Mouse (Mus musculus): ENCODE results near the gene Sept11. TPM values are rescaled to one million over a fixed set of nuclear protein-coding genes. Genes with fewer than 3 reads are reported as not detected.

The Sept11 gene
- total RNA-seq, 2 experiments from 2014 or later, result 204 to 212 TPM

- DNase-seq, result peak; percentile 32
- intact Hi-C loops (cut with DNase I), result no loop called here
These were observed 646 bp downstream of the Sept11 start for GRCm38 (mm10) chr5:93093638-93094527.

GRCm38 (mm10) chr5:93095301-93095700 is 2.1 kb downstream of the Sept11 start:
- intact Hi-C loops (cut with DNase I), result loop anchor here (5.0 kb wide), 1 partner anchor 47 kb away; no protein-coding TSS in a partner anchor
- no peak for DNase-seq

GRCm38 (mm10) chr5:93097204-93097906 is 4.1 kb downstream of the Sept11 start:
- no peak for DNase-seq
- intact Hi-C loops (cut with DNase I), result loop anchor here (5.0 kb wide), 1 partner anchor 45 kb away; no protein-coding TSS in a partner anchor

- intact Hi-C loops (cut with DNase I), result loop anchor here (5.0 kb wide), 1 partner anchor 44 kb away; no protein-coding TSS in a partner anchor
- DNase-seq, result no peak
These were observed 5.0 kb downstream of the Sept11 start for GRCm38 (mm10) chr5:93098219-93098618.

GRCm38 (mm10) chr5:93098811-93099210 is 5.6 kb downstream of the Sept11 start:
- intact Hi-C loops (cut with DNase I), result loop anchor here (5.0 kb wide), 1 partner anchor 43 kb away; no protein-coding TSS in a partner anchor
- no peak for DNase-seq

GRCm38 (mm10) chr5:93100906-93101305 is 7.7 kb downstream of the Sept11 start:
- intact Hi-C loops (cut with DNase I), result no loop called here
- no peak for DNase-seq

- DNase-seq, result no peak
- intact Hi-C loops (cut with DNase I), result no loop called here
These were observed 8.1 kb downstream of the Sept11 start for GRCm38 (mm10) chr5:93101371-93101791.

GRCm38 (mm10) chr5:93103603-93104002 is 10.4 kb downstream of the Sept11 start:
- DNase-seq, result no peak
- intact Hi-C loops (cut with DNase I), result no loop called here

- intact Hi-C loops (cut with DNase I), result no loop called here
- no peak for DNase-seq
These were observed 12.0 kb downstream of the Sept11 start for GRCm38 (mm10) chr5:93104987-93105823.

- no peak for DNase-seq
- intact Hi-C loops (cut with DNase I), result no loop called here
These were observed 12.8 kb downstream of the Sept11 start for GRCm38 (mm10) chr5:93106048-93106447.

GRCm38 (mm10) chr5:93108703-93109102 is 15.5 kb downstream of the Sept11 start:
- intact Hi-C loops (cut with DNase I), result no loop called here
- no peak for DNase-seq

- intact Hi-C loops (cut with DNase I), result no loop called here
- DNase-seq, result no peak
These were observed 16.3 kb downstream of the Sept11 start for GRCm38 (mm10) chr5:93109555-93109954.

- no peak for DNase-seq
- intact Hi-C loops (cut with DNase I), result no loop called here
These were observed 19.1 kb downstream of the Sept11 start for GRCm38 (mm10) chr5:93112290-93112689.

- DNase-seq, result no peak
- intact Hi-C loops (cut with DNase I), result no loop called here
These were observed 20.3 kb downstream of the Sept11 start for GRCm38 (mm10) chr5:93113517-93113916.

- DNase-seq, result no peak
- intact Hi-C loops (cut with DNase I), result no loop called here
These were observed 21.3 kb downstream of the Sept11 start for GRCm38 (mm10) chr5:93114515-93114914.

GRCm38 (mm10) chr5:93115059-93115458 is 21.8 kb downstream of the Sept11 start:
- DNase-seq, result no peak
- intact Hi-C loops (cut with DNase I), result no loop called here

GRCm38 (mm10) chr5:93115854-93116253 is 22.6 kb downstream of the Sept11 start:
- intact Hi-C loops (cut with DNase I), result no loop called here
- no peak for DNase-seq

- DNase-seq, result no peak
- intact Hi-C loops (cut with DNase I), result no loop called here
These were observed 24.4 kb downstream of the Sept11 start for GRCm38 (mm10) chr5:93117648-93118047.

- DNase-seq, result no peak
- intact Hi-C loops (cut with DNase I), result no loop called here
These were observed 28.4 kb downstream of the Sept11 start for GRCm38 (mm10) chr5:93121660-93122059.

- intact Hi-C loops (cut with DNase I), result no loop called here
- no peak for DNase-seq
These were observed 31.0 kb downstream of the Sept11 start for GRCm38 (mm10) chr5:93124031-93124826.
